Mouse (Mus musculus) stomach, postnatal 0 days (tissue): Measurements from ENCODE around the gene Gas2.

ENCODE experiments used
- CTCF ChIP-seq: IDR thresholded peaks from 2 replicates; pipeline ENCODE4 v1.5.1; 2016; ENCODE audit warnings: antibody characterized with exemption, low read depth, mild to moderate bottlenecking, moderate library complexity
- EP300 ChIP-seq: optimal IDR thresholded peaks from 2 replicates; pipeline ENCODE3; 2016; ENCODE audit warnings: antibody characterized with exemption

- TF ChIP-seq CTCF (no peak), EP300 (no peak)
Observed at GRCm38 (mm10) chr7:52013457-52013856, 151.6 kb downstream of the Gas2 start.
